14 mouse cellular contexts compared by ENCODE assay signal in the genomic region with DNA sequence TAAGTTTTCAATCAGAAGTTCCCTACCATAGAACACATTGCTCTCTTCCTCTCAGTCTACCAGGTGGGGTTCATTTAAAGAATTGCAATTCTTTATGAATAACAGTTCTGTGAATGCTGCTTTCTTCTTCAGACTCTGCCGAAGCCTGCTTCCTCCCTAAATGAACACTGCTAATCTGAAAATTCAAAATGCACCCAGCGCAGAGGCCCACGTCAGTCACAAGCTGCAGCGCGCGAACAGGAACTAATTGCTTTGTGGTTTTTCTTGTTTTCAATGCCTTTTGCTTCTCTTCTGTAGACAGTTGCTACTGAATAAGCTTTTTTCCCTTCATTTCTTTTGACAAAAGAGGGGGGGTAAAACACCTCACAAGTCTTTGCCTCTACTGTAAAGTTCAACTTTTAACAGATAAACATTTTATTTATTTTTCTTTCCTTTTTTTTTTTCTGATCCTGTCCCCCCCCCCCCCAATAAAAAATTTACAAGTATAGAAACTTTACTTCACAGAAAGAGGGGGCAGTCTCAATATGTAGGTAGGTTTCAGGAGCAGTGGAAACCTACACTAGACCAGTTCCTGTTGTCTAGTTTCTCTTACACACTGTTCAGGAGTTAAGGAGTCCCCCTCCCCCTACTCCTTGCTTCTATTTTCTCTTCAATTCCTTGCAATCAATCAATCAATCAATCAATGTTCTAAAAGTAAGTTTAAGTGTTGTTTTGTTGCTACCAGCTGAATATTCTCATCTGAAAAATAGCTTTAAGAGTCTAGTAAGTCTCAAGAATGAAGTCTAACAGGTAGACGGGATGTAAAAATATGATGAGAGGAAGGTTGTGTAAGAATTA. TPM values are rescaled to one million over a fixed set of nuclear protein-coding genes. Genes with fewer than 3 reads are reported as not detected.
A peak's percentile ranks its signal among the peaks of the same experiment; 100 is the strongest.
DNase-seq lines count a peak whose midpoint lies in the region; ATAC-seq lines count a peak whose summit lies in the region.
"Had no signal": no experiment of that assay in that cellular context is flagged by ENCODE, and none has a peak within 500 bp of the region (broad histone marks: within the 10 kb centered on the region; RNA-seq: fewer than 3 reads in every experiment).

No protein-coding gene starts in this region.

- no peaks in the 10 kb centered on the region for H3K79me2 ChIP-seq in macrophage (ENCODE audit: inconsistent target)

- peak overlapping the region; percentile 78 for H3K27ac ChIP-seq in intestine, embryonic 14.5 days (ENCODE audit: low read depth)
- no peak overlapping the region; the same call in none of the 2 replicates for H3K27ac ChIP-seq in intestine, embryonic 16.5 days (ENCODE audit: low read length)
- peak overlapping the region; percentile 64 for H3K27ac ChIP-seq in macrophage
- peak overlapping the region; percentile 33; the same call in 1 of the 2 replicates for H3K27ac ChIP-seq in stomach, embryonic 14.5 days (ENCODE audit: low read length)
- H3K27ac ChIP-seq in kidney, embryonic 16.5 days (ENCODE audit: low read length) = no peak overlapping the region
- H3K27ac ChIP-seq in neural tube, embryonic 15.5 days (replicated peaks) = no peak overlapping the region
- H3K27ac ChIP-seq: forebrain, embryonic 12.5 days; heart, embryonic 10.5 days; neural tube, embryonic 12.5 days had no signal

- WGBS in intestine, embryonic 14.5 days = 73% methylated on average over 7 of the region's 7 CpGs
- 66% methylated on average over 7 of the region's 7 CpGs for WGBS in intestine, embryonic 16.5 days
- WGBS in macrophage (ENCODE audit: missing documents) = 6% methylated on average over 7 of the region's 7 CpGs
- WGBS in stomach, embryonic 14.5 days = 71% methylated on average over 7 of the region's 7 CpGs
- 76% methylated on average over 7 of the region's 7 CpGs for WGBS in kidney, embryonic 16.5 days
- WGBS in neural tube, embryonic 15.5 days = 70% methylated on average over 7 of the region's 7 CpGs

- no peak for ATAC-seq in intestine, embryonic 14.5 days (replicated peaks; ENCODE audit: low FRiP score, low TSS enrichment, low read depth)
- ATAC-seq in intestine, embryonic 16.5 days = no peak
- ATAC-seq in stomach, embryonic 14.5 days (ENCODE audit: insufficient number of reproducible peaks, insufficient read depth, low FRiP score, low read depth) = no peak
- ATAC-seq in kidney, embryonic 16.5 days (ENCODE audit: low FRiP score, low TSS enrichment) = no peak
- no peak for ATAC-seq in neural tube, embryonic 15.5 days (ENCODE audit: low FRiP score)
- ATAC-seq: hindbrain, embryonic 16.5 days had no signal

- H3K4me3 ChIP-seq in intestine, embryonic 14.5 days (ENCODE audit: low read depth, low read length) = no peak overlapping the region
- no peak overlapping the region for H3K4me3 ChIP-seq in intestine, embryonic 16.5 days (ENCODE audit: low read length)
- no peak overlapping the region for H3K4me3 ChIP-seq in macrophage (ENCODE audit: inconsistent target)
- no peak overlapping the region for H3K4me3 ChIP-seq in stomach, embryonic 14.5 days (ENCODE audit: low read depth, low read length)
- no peak overlapping the region for H3K4me3 ChIP-seq in kidney, embryonic 16.5 days (ENCODE audit: low read length)
- no peak overlapping the region for H3K4me3 ChIP-seq in neural tube, embryonic 15.5 days (replicated peaks)
- H3K4me3 ChIP-seq: forebrain, embryonic 12.5 days; heart, embryonic 10.5 days; neural tube, embryonic 12.5 days had no signal

- H3K4me2 ChIP-seq in intestine, embryonic 14.5 days (ENCODE audit: low read length) = no peak overlapping the region
- no peak overlapping the region for H3K4me2 ChIP-seq in intestine, embryonic 16.5 days (ENCODE audit: low read depth, low read length)
- no peak overlapping the region for H3K4me2 ChIP-seq in stomach, embryonic 14.5 days (replicated peaks; ENCODE audit: low read depth, low read length)
- H3K4me2 ChIP-seq in kidney, embryonic 16.5 days (replicated peaks; ENCODE audit: low read depth, low read length) = no peak overlapping the region
- H3K4me2 ChIP-seq in neural tube, embryonic 15.5 days = no peak overlapping the region
- H3K4me2 ChIP-seq: forebrain, embryonic 12.5 days; neural tube, embryonic 12.5 days had no signal

- no peak overlapping the region for H3K9ac ChIP-seq in intestine, embryonic 14.5 days (ENCODE audit: low read length)
- no peak overlapping the region for H3K9ac ChIP-seq in intestine, embryonic 16.5 days (ENCODE audit: low read depth, low read length)
- no peak overlapping the region for H3K9ac ChIP-seq in stomach, embryonic 14.5 days (replicated peaks; ENCODE audit: low read depth, low read length)
- no peak overlapping the region for H3K9ac ChIP-seq in kidney, embryonic 16.5 days (replicated peaks; ENCODE audit: low read length)
- no peak overlapping the region for H3K9ac ChIP-seq in neural tube, embryonic 15.5 days (replicated peaks)
- H3K9ac ChIP-seq: forebrain, embryonic 12.5 days; neural tube, embryonic 12.5 days had no signal

- no peaks in the 10 kb centered on the region for H3K4me1 ChIP-seq in intestine, embryonic 14.5 days (replicated peaks; ENCODE audit: control insufficient read depth, insufficient read depth, low read length)
- H3K4me1 ChIP-seq in intestine, embryonic 16.5 days (ENCODE audit: control insufficient read depth, insufficient read depth, low read length) = no peaks in the 10 kb centered on the region
- H3K4me1 ChIP-seq in stomach, embryonic 14.5 days (ENCODE audit: control insufficient read depth, insufficient read depth, low read length) = 0 out of 2 replicates have a peak, but pooled peaks cover 3% of the 10 kb centered on the region
- no peaks in the 10 kb centered on the region for H3K4me1 ChIP-seq in kidney, embryonic 16.5 days (ENCODE audit: insufficient read depth, low read length)
- no peaks in the 10 kb centered on the region for H3K4me1 ChIP-seq in neural tube, embryonic 15.5 days
- H3K4me1 ChIP-seq: forebrain, embryonic 12.5 days; heart, embryonic 10.5 days; neural tube, embryonic 12.5 days had no signal

- no peaks in the 10 kb centered on the region for H3K36me3 ChIP-seq in intestine, embryonic 14.5 days (ENCODE audit: control insufficient read depth, insufficient read depth, low read length)
- no peaks in the 10 kb centered on the region for H3K36me3 ChIP-seq in intestine, embryonic 16.5 days (ENCODE audit: control insufficient read depth, insufficient read depth, low read length)
- no peaks in the 10 kb centered on the region for H3K36me3 ChIP-seq in macrophage (ENCODE audit: inconsistent target)
- no peaks in the 10 kb centered on the region for H3K36me3 ChIP-seq in stomach, embryonic 14.5 days (ENCODE audit: control insufficient read depth, insufficient read depth, low read length)
- H3K36me3 ChIP-seq in kidney, embryonic 16.5 days (ENCODE audit: insufficient read depth, low read length) = no peaks in the 10 kb centered on the region
- H3K36me3 ChIP-seq in neural tube, embryonic 15.5 days = no peaks in the 10 kb centered on the region
- H3K36me3 ChIP-seq: forebrain, embryonic 12.5 days; heart, embryonic 10.5 days; neural tube, embryonic 12.5 days had no signal

- DNase-seq in intestine, embryonic 14.5 days (ENCODE audit: low spot score) = no peak
- peak; percentile 9 to 18 for DNase-seq in CD8-positive naive resting alpha-beta T cell, adult 2 months (ENCODE audit: low read depth in 2 of 2, low spot score in 2 of 2)
- DNase-seq in urinary bladder, postnatal 36 days (ENCODE audit: low spot score in 2 of 2) = no peak

- no peaks in the 10 kb centered on the region for H3K9me3 ChIP-seq in intestine, embryonic 14.5 days (ENCODE audit: control insufficient read depth, low read length)
- no peaks in the 10 kb centered on the region for H3K9me3 ChIP-seq in intestine, embryonic 16.5 days (ENCODE audit: control insufficient read depth, low read length)
- no peaks in the 10 kb centered on the region for H3K9me3 ChIP-seq in stomach, embryonic 14.5 days (ENCODE audit: control insufficient read depth, low read depth, low read length)
- H3K9me3 ChIP-seq in kidney, embryonic 16.5 days (ENCODE audit: low read length) = no peaks in the 10 kb centered on the region
- no peaks in the 10 kb centered on the region for H3K9me3 ChIP-seq in neural tube, embryonic 15.5 days (replicated peaks)
- H3K9me3 ChIP-seq: forebrain, embryonic 12.5 days; heart, embryonic 10.5 days; neural tube, embryonic 12.5 days had no signal

- H3K27me3 ChIP-seq in intestine, embryonic 14.5 days (replicated peaks; ENCODE audit: control insufficient read depth, insufficient read depth, low read length) = no peaks in the 10 kb centered on the region
- H3K27me3 ChIP-seq in intestine, embryonic 16.5 days (replicated peaks; ENCODE audit: control insufficient read depth, insufficient read depth, low read length) = no peaks in the 10 kb centered on the region
- no peaks in the 10 kb centered on the region for H3K27me3 ChIP-seq in stomach, embryonic 14.5 days (ENCODE audit: control insufficient read depth, insufficient read depth, low read length)
- H3K27me3 ChIP-seq in kidney, embryonic 16.5 days (ENCODE audit: insufficient read depth, low read length) = no peaks in the 10 kb centered on the region
- H3K27me3 ChIP-seq in neural tube, embryonic 15.5 days (replicated peaks) = no peaks in the 10 kb centered on the region
- H3K27me3 ChIP-seq: forebrain, embryonic 12.5 days; neural tube, embryonic 12.5 days had no signal

RNA-seq across cellular contexts. Expression of a gene that starts 58.2 kb away (rescaled TPM):
- polyA plus RNA-seq in intestine, embryonic 14.5 days (2014; fragmentation: Nextera tagmentation; extraction: Ambion mirVana) = 0.56 TPM in 1 of 2 replicates, not detected in the other
- 0.86 and 0.99 TPM in 2 replicates for polyA plus RNA-seq in intestine, embryonic 16.5 days (2015; fragmentation: Nextera tagmentation; extraction: Ambion mirVana)
- total RNA-seq in macrophage (2018; cell fraction: chromatin; rRNA removed) = 1,000 to 10,000 TPM in 10 of 26 experiments, 100 to 1,000 TPM in 16; 103 to 1,683 (median 774) TPM
- 1,000 to 10,000 TPM in 10 of 26 experiments, 100 to 1,000 TPM in 16; 101 to 2,461 (median 791) TPM for total RNA-seq in macrophage (2018; cell fraction: cytosol; rRNA removed)
- 1,000 to 10,000 TPM in 14 of 26 experiments, 100 to 1,000 TPM in 12; 145 to 2,115 (median 1,148) TPM for total RNA-seq in macrophage (2018; cell fraction: nucleus; rRNA removed)
- polyA plus RNA-seq in macrophage (2018) = 91.7 to 459 TPM (median 223 TPM) in 3 replicates
- not detected in 2 replicates for polyA plus RNA-seq in stomach, embryonic 14.5 days (2014; fragmentation: Nextera tagmentation; extraction: Ambion mirVana)
- polyA plus RNA-seq in kidney, embryonic 16.5 days (2015; fragmentation: Nextera tagmentation; extraction: Ambion mirVana) = not detected in 2 replicates
- 0.88 TPM in 1 of 2 replicates, not detected in the other for polyA plus RNA-seq in neural tube, embryonic 15.5 days (2015; fragmentation: Nextera tagmentation; extraction: Ambion mirVana)
- total RNA-seq: layer of hippocampus, adult 18-20 months had no signal
- polyA plus RNA-seq: C2C12; forebrain, embryonic 12.5 days; heart, embryonic 10.5 days; neural tube, embryonic 12.5 days had no signal

Comparison
In these comparisons a context has a peak if more than half of its experiments do, and no peak if none do; other contexts are left out.
1. H3K27ac ChIP-seq: peak in intestine, embryonic 14.5 days (single experiment), macrophage (single experiment) and stomach, embryonic 14.5 days (single experiment); none in intestine, embryonic 16.5 days (single experiment), kidney, embryonic 16.5 days (single experiment) and neural tube, embryonic 15.5 days (single experiment).
2. DNase-seq: peak in CD8-positive naive resting alpha-beta T cell, adult 2 months (2 of 2); none in intestine, embryonic 14.5 days (single experiment) and urinary bladder, postnatal 36 days (0 of 2).
3. RNA of a gene that starts 58.2 kb away (polyA plus RNA-seq): 91.7 to 459 TPM in macrophage; 0.86 to 0.99 TPM in intestine, embryonic 16.5 days, not detected in kidney, embryonic 16.5 days, 0.56 TPM in intestine, embryonic 14.5 days, not detected in stomach, embryonic 14.5 days and 0.88 TPM in neural tube, embryonic 15.5 days; every median in the first group is over 10 times any median in the second.